Mouse (Mus musculus): ENCODE measurements around the gene Arhgdia. TPM values are rescaled to one million over a fixed set of nuclear protein-coding genes. Genes with fewer than 3 reads are reported as not detected.
"Not testable (repeated sequence)": the region's sequence is repeated elsewhere in the genome, so short reads cannot be mapped to it uniquely, and the experiment has no call there.

Gene Arhgdia
- total RNA-seq, 2 experiments from 2014 or later = 118 to 144 TPM

DNA sequence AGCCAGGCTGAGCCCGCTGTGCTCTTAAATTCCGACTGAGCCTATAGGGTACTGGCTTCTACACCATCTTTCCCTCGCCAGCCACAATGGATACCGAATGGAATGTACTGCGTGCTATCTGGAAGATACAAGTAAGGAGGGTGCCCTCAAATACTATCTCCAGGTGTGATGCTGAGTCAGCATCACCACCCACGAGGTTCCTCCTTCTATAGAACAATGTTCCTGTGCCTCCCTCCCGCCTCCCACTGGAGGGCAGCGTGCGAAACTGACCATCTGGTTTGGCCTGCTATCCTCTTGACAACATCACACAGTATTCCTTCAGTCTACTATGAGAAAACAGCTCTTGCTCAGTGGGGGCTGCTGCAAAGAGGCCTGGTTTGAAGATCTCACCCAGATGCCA lies 16.3 kb downstream of the Arhgdia start:
- intact Hi-C loops (cut with DNase I; ENCODE audit: low total_unique reads) = no loop called here
- DNase-seq = no peak

DNA sequence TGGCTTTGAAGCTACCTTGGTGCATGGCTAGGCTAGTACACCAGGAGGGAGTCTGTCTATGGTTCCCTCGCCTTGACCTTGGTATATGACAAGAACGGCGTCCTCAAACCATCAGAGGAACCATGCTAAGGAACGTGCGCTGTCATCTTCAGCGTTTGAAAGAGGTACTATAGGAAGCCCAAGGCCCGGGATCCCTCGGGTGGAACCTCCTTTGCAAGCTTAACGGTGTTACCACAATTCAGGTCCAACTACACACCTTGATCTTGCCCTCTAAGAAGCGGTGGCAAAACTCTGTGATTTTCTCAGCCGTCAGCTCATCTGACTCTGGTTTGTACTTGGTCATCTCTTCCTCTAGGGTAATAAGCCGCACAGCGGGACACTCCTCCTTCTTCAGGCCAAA lies 18.5 kb downstream of the Arhgdia start:
- intact Hi-C loops (cut with DNase I; ENCODE audit: low total_unique reads) = loop anchor here (5.0 kb wide), 1 partner anchor 51 kb away; no protein-coding TSS in a partner anchor
- DNase-seq = no peak

DNA sequence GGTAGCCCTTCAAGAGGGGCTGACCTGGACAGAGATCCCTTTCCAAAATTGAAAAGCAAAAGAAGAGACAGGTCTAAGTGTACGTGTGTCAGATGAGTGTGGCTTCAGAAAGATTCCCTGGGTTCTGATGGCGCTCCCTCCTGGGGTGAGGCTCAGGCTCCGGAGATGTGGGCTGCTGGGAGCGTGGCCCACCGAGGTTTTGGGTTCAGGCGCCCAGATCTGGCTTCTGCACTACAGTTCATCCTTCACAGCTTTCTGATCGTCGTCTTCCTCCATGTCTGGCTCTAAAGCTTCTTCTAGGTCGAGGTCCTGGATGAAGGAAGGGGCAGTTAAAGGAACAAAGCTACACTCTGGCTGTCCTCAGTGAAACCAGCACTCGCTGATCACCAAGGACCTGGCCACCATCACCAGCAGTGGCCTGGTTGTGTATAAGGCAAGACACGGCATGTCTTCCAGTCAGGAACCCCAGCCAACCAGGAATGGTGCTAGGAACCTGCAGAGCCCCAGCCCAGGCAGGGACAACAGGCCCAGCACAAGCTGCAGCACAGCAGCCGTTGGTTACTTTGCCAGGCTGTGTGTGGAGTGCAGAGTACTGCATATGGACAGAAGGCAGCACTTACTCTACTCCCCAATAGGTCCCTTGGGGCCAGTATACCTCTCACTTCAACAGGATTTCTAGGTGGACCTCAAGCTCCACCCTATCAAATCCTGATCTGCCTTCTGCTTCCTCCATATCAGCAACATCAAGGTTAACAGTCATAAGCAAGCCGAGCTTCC lies 20.3 kb downstream of the Arhgdia start:
- no peak for DNase-seq
- intact Hi-C loops (cut with DNase I; ENCODE audit: low total_unique reads) = loop anchor here (5.0 kb wide), 1 partner anchor 49 kb away; no protein-coding TSS in a partner anchor

DNA sequence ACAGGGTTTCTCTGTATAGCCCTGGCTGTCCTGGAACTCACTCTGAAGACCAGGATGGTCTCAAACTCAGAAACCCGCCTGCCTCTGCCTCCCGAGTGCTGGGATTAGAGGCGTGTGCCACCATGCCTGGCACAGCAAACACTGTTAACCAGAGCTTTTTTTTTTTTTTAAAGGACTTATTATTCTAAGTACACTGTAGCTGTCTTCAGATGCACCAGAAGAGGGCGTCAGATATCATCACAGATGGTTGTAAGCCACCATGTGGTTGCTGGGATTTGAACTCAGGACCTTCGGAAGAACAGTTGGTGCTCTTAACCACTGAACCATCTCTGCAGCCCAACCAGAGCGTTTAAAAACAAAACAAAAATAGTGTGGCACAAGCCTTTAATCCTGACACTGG lies 22.6 kb downstream of the Arhgdia start:
- intact Hi-C loops (cut with DNase I; ENCODE audit: low total_unique reads) = not testable (repeated sequence)

DNA sequence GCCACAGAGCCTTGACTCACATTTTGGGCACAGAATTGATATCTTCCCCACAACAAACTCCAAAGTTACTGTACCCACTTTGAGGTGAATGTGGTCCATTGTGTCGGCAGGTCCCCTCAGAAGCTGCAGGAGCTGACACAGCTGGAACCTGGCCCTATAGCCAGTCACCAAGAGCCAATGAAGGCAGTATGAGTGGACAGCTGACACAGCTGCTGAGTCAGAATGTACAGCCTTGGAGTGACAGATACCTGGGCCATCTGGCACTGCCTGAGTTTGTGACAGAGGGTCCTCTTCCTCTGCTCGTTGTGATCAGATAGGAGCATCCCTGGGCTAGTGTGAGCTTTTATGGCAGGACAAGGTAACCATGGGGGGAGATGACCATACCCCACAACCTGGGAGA lies 26.2 kb downstream of the Arhgdia start:
- no peak for DNase-seq

More for the DNA sequence above, 22.6 kb downstream of the Arhgdia start:
- not testable (repeated sequence) for DNase-seq

DNA sequence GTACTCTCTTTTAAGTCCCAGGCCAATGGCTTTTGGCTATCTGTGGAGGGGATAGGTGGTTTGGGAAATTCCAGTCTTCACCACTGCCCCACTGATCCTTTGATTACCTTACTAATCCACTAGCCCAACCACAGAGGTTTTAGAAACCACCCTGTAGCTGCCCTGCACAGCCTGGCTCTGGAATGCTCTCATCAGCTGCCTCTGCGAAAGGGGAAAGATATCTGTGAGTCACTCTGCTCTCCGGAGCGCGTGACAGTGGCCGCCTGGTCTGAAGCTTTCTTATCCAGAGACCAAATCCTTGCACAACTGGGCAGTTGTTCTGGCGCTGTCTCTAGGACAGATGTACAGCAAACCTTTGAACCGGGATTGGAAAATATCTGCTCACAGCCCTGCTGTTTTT lies 26.6 kb downstream of the Arhgdia start:
- DNase-seq = no peak
- intact Hi-C loops (cut with DNase I; ENCODE audit: low total_unique reads) = no loop called here

More for the DNA sequence above, 26.2 kb downstream of the Arhgdia start:
- intact Hi-C loops (cut with DNase I; ENCODE audit: low total_unique reads) = no loop called here

DNA sequence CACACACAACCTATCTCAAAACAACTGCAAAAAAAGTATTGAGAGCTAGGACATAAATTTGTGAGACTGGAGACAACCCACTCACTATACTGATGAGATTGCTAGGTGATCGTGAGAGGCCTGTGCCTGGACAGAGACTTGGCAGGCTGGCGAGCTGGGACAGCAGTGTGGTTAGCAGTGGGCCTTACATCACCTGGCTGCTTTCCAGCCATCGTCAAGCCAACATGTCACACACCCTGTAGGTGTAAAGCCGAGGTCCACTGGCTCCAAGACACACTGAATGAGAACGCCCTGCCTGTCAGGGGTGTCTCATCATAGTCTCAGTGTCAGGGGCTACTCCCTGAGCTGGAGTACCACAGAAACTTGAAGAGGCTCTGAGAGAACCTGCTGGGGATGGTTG lies 28.7 kb downstream of the Arhgdia start:
- intact Hi-C loops (cut with DNase I; ENCODE audit: low total_unique reads) = no loop called here
- no peak for DNase-seq

DNA sequence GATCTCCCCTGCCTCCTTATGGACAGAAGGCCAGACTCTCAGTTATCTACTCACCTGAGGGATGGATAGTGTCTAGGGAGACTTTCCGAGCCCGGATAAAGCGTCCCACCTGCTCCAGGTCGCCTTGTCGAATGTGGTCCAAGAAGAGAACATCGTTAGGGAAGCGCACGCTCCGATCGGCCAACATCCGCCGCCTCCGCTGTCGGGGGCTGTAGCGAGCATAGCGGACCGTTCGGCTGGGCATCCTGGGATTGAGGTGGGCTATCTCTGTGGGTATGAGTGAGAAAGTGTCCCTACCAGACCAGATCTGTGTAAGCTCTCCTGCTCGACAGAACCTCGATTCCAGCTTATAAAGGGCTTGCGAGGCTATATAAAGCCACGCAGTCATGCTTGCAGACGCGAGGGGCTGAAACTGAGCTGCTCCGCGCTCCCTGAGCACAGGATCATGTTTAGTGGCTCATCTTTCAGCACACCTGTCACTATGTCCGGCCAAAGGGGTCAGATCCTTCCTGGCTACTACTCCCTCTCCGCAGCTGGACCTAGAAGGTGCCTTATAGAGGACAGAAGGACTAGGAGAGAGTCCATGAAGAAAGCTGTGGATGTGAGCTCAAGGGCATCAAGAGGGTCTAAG lies 30.5 kb downstream of the Arhgdia start, which contains the start of gene Ppp1r27:
Gene Ppp1r27 (minus strand): TSS at position 323 of the 631 bp plus-strand sequence.
- intact Hi-C loops (cut with DNase I; ENCODE audit: low total_unique reads) = no loop called here
- peak; percentile 54 for DNase-seq

DNA sequence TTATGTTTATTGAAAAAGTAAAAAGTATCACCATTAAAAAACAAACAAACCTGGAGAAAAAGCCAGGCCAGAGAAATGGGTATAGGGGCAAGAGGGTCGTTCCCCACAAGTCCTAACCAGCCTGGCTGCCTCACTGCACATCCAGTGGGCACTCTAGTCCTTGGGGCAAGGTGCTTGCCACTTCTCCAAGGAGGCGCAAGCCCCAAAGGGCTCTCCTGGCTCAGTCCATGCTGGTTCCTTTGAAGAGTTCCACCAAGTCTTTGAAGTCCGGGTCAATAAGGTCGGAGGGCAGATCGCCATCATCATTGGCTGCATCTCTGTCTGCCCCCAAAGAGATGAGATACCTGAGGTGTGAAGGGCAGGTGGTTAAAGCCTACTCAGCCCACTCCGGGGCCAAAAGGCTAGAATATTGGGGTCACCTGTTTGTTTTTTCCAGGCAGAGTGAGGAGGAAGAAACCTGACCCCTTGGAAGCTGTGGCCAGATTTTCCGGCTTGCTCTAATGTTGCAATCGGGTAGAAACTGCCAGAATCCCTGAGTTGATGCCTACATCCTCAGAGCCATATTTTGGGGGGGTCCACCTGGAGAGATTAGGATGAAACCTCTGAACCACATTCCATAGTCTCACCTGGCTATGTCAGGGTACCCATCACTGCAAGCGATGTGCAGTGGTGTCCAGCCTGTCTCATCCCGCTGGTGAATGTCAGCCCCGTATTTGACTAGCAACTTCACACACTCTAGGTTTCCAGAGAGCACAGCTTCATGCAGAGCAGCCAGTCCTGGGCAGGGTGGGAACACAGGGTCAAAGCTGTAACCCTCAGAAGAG lies 31.2 kb downstream of the Arhgdia start:
- intact Hi-C loops (cut with DNase I; ENCODE audit: low total_unique reads) = no loop called here
- DNase-seq = no peak

DNA sequence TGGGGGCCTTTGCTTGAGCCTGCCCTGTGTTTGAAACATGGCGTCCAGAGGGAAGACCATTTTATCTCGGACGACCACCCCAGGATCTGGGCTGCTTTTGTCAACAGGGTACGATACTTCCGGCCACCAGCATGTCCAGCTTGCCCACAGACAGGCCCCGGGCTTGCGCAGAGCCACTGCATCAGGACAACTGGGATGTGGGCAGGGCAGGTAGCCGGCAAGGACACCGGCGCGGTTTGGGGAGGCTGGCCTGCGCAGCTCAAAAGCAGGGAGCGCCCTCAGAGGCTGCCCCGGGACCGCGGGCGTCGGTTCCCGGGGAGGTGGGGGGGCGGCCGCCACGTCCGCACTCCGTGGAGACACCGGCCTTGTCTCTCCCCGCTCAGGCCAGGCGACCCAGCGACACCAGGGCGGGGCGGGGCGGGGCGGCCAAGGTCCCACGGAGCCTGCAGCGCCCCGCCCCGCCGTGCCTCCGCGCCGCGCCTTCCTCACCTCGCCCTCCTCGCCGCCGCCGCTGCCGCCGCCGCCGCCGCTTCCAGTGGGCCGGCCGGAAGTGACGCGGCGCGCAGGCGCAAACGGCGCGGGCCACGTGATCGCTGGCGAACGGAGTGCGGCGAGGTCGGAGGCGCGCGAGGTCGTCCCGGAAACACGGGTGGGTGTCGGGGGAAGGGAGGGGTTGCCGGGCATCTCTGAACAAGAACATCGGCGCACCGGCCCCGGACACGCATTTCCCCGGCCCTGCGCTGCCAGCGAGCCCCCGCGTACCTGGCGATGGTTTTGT lies 32.1 kb downstream of the Arhgdia start, which contains the start of gene Mcrip1:
Gene Mcrip1 (minus strand): TSS at position 560 of the 778 bp plus-strand sequence.
- intact Hi-C loops (cut with DNase I; ENCODE audit: low total_unique reads) = no loop called here

DNA sequence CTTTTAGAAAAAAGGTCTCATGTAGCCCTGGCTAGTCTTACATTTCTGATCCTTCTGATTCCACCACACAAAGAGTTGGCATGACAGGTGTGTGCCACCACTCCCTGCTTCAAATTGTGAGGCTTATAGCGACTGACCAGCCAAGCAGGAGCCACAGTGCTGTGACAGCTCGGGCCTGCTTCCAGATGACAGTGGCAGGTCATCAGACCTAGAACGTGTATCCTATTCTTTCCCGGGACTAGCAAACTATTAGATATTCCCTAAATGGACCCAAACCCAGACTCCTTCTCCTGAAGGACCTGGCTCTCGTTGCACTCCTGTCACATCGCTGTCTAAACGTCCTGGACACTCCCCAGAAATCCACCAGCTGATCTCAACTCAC lies 32.6 kb downstream of the Arhgdia start:
- DNase-seq = no peak

More for the DNA sequence above, 32.1 kb downstream of the Arhgdia start, which contains the start of gene Mcrip1:
- DNase-seq = peak; percentile 96

DNA sequence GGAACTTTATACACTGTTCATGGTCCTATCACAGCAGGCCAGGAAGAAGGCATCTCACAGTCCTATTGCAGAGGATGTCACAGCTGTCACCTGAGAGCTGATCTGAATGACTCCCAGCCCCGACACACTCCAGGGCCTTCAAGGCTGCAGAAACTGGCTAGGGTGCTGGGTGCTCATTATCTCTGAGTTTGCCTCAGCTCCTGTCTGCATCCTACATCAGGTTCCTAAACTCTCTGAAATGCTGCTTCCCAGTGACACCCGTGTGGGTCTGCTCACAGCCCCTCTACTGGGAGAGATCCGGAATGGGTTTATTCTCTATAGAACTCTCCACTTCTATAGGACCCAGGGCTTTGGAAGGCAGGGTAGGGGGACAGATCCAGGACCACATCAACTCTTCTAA lies 33.2 kb downstream of the Arhgdia start:
- no peak for DNase-seq
- intact Hi-C loops (cut with DNase I; ENCODE audit: low total_unique reads) = no loop called here

More for the DNA sequence above, 32.6 kb downstream of the Arhgdia start:
- intact Hi-C loops (cut with DNase I; ENCODE audit: low total_unique reads) = no loop called here

DNA sequence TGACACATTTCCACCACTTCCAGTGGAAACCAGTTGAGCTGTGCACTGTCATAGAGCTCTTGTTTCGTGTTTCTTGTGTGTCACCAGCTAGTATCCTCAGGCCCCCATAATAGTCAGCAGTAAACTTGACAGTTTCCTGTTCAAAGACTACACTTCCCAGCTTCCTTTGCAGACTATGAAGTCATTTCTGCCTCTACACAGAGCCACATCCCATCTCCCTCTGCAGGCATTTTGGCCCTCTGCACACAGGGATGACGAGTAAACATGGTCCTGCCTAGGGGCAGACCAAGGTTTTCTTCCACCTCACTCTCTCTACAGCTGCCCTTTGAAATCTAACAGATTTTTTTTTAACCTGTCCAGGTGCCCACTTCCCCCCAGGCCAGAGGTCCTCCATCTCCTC lies 34.0 kb downstream of the Arhgdia start:
- no peak for DNase-seq
- intact Hi-C loops (cut with DNase I; ENCODE audit: low total_unique reads) = no loop called here

DNA sequence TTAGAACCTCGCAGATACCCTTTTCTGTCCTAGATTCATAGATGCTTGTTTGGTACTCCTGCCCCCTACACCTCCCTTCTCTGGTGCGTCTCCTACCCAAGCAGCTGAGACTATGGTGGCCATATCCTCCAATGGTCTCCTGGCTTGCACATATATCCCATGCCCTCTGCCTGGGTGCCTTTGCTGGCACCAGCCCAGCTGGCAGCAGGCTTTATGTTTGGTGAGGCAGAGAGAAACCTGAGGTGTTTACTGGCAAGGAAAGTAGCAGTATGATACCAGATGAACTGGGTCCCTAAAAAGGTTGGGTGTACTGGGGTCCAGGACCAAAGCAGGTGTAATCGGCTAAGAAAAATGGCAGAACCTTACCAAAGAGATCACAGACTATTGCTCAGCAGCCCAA lies 35.5 kb downstream of the Arhgdia start:
- intact Hi-C loops (cut with DNase I; ENCODE audit: low total_unique reads) = no loop called here
- DNase-seq = no peak

DNA sequence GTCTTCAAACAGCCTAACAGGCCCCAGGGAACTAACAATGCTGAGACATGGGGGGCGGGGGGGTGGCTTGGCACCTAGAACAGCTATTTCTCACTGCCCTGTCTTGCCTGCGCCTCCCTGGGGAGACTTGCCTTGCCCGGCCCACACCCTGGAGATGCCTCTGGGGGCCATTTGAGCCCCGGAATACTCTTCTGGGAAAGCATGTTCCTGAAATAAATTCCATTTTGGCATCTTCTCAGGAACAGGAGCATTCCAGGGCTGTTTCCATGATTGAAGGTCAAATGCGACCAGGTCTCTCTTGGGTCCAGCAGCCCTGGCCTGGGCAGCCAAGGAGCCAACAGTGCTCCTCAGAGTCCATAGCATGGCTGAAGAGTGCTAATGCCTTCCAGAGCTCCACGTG lies 39.0 kb downstream of the Arhgdia start:
- intact Hi-C loops (cut with DNase I; ENCODE audit: low total_unique reads) = no loop called here
- DNase-seq = no peak

DNA sequence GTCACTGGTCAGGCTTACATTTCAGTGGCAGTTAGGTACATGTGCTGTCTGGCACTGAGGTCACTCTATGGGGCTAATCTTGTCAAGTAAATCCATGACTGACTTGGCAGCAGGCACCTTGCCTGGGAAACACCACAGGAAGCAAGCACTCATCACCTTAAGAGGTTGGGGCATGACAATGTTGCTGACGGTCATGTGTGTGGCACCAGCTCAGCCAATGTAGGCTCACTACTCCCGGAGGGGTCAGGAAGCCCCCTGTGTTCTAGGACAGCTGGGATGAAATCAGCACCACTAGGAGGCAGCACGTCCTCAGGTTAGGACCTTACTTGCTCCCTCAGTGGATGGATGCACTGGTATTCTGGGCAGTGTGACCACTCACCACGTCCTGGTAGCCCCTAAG lies 39.5 kb downstream of the Arhgdia start:
- DNase-seq = no peak
- intact Hi-C loops (cut with DNase I; ENCODE audit: low total_unique reads) = no loop called here

DNA sequence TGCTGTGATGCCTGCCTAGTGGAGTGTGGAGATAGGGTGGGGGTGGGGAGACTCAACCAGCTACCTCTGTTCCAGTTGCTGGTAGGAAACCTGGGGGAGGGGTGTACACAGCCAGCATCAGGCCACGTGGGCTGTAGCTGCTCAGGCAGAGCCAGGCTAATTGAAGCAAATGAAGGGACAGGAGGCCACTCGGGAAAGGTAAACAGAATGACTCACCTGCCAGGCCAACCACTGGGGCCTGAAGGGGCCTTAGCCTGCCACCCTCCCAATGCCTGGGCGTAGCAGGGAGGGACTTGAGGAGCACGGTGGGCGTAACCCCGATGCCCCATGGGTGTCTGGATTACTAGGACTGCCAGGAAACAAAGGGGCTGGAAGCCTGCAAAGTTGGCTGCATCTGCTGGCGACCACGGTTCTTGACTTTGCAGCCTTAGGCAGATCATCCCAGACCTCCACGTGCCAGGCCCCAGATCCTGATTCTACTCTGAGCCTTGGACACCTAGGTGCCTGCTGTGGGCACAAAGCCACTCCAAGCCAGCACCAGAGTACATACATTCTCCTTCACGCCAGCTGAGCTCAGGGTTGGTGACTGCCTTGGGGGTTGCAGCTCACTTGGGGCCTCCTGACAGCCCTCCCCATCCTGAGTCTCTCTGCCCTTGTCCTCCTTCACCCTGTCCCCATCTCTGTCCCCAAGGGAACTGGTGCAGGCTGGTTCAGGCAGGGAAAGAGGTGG lies 42.0 kb downstream of the Arhgdia start:
- intact Hi-C loops (cut with DNase I; ENCODE audit: low total_unique reads) = no loop called here
- DNase-seq = no peak

DNA sequence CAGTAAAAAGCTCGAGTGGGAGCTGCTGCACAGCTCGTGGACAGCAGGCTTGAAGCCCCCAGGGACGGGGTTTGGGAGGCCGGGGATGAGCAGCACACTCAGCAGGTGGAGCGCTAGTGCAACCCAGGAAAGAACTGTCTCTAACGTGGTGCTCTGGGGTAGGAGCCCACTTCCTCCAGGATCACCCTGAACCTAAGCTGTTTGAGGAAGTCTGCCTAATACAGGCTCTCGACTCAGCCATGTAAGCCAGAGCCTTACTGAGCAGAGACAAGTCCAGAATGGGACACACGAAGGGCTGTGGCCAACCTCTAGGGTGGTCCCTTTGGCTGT lies 42.5 kb downstream of the Arhgdia start:
- DNase-seq = no peak
- intact Hi-C loops (cut with DNase I; ENCODE audit: low total_unique reads) = no loop called here

DNA sequence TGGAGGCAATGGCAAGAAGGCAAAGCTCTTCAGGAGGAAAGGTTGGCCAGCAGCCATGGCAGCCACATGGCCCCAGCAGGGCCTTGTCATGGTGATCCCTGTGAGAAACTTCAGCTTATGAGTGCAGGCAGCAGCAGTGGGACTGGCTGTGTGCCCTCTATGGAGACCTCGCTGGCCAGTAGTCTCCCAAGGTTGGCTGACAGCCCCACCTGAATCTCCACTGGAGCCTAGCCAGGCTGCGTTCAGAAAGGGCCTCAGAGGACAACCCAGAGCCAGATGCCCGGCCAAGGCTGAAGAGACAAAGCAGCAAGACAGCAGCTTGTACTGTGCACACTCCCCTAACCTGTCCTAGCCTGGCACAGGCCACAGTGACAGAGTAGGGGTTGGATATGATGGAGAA lies 42.9 kb downstream of the Arhgdia start:
- peak; percentile 75 for DNase-seq
- intact Hi-C loops (cut with DNase I; ENCODE audit: low total_unique reads) = no loop called here

Measured in gastrocnemius, postnatal 14 days (tissue).